Mouse (Mus musculus) midbrain, postnatal 0 days (tissue): ENCODE measurements around the gene Sap30l. TPM values are rescaled to one million over a fixed set of nuclear protein-coding genes. Genes with fewer than 3 reads are reported as not detected.
"Not testable (repeated sequence)": the region's sequence is repeated elsewhere in the genome, so short reads cannot be mapped to it uniquely, and the experiment has no call there.

Experiments
- ATAC-seq: fragments of 200-750 bp; cut with Nextera tagmentation; 2 replicates; pipeline ENCODE4 v1.8.0; 2017; ENCODE audit warnings: moderate number of reproducible peaks, mild to moderate bottlenecking, moderate TSS enrichment, moderate library complexity; ENCODE audit not compliant: low FRiP score
- DNase-seq: peaks from one replicate; pipeline ENCODE4 v3.0.0-alpha.2; 2015; ENCODE audit warnings: low spot score
- H3K27ac ChIP-seq: fragments of 300-500 bp; sonication (generic); 2 replicates; pipeline ENCODE4 v1.5.1; 2014; ENCODE audit warnings: low read depth, mild to moderate bottlenecking, low read length, mixed read lengths
- H3K27me3 ChIP-seq: fragments of 300-500 bp; sonication (generic); 2 replicates; pipeline ENCODE4 v1.6.1; 2014; ENCODE audit warnings: low read length, control low read depth, mixed read lengths; ENCODE audit not compliant: insufficient read depth
- H3K36me3 ChIP-seq: fragments of 300-500 bp; sonication (generic); 2 replicates; pipeline ENCODE4 v1.6.1; 2014; ENCODE audit warnings: low read length, control low read depth, mixed read lengths; ENCODE audit not compliant: insufficient read depth
- H3K4me1 ChIP-seq: fragments of 300-500 bp; sonication (generic); 2 replicates; pipeline ENCODE4 v1.6.1; 2014; ENCODE audit warnings: mild to moderate bottlenecking, control low read depth, antibody characterized with exemption, low read length, mixed read lengths; ENCODE audit not compliant: insufficient read depth
- H3K4me2 ChIP-seq: fragments of 300-500 bp; sonication (generic); 2 replicates; pipeline ENCODE4 v1.6.1; 2014; ENCODE audit warnings: low read depth, mild to moderate bottlenecking, low read length, mixed read lengths; ENCODE audit not compliant: poor library complexity, severe bottlenecking
- H3K4me3 ChIP-seq: fragments of 300-500 bp; sonication (generic); 2 replicates; pipeline ENCODE4 v1.5.1; 2014; ENCODE audit warnings: low read depth, mild to moderate bottlenecking, low read length, moderate library complexity
- H3K9ac ChIP-seq: fragments of 300-500 bp; sonication (generic); replicated peaks from 2 replicates; pipeline ENCODE4 v1.6.1; 2014; ENCODE audit warnings: mild to moderate bottlenecking, low read length, moderate library complexity, mixed read lengths; ENCODE audit not compliant: poor library complexity, severe bottlenecking
- H3K9me3 ChIP-seq: fragments of 300-500 bp; sonication (generic); 2 replicates; pipeline ENCODE4 v1.6.1; 2016; ENCODE audit warnings: low read length, control low read depth
- CTCF ChIP-seq: IDR thresholded peaks from 2 replicates; pipeline ENCODE4 v1.5.1; 2016; ENCODE audit warnings: antibody characterized with exemption, mild to moderate bottlenecking
- WGBS: fragments of 180-500 bp; shearing (Covaris S2); extraction: QIAGEN DNeasy Blood & Tissue Kit; methylation state at CpG from one replicate; pipeline ENCODE4 v1.1.7; 2014; 5-methylcytosine and 5-hydroxymethylcytosine counted together
- polyA plus RNA-seq: library from polyadenylated mRNA; unstranded; fragments of >200 nt; fragmentation: Nextera tagmentation; extraction: Ambion mirVana; gene quantifications from 2 replicates; pipeline ENCODE4 v1.2.1, GENCODE M21; 2015
- total RNA-seq: library from RNA; depleted of rRNA; stranded (reverse); fragments of >200 nt; gene quantifications from 2 replicates; pipeline ENCODE4 v1.2.3, GENCODE M21; 2014

Gene Sap30l
- total and polyA plus RNA-seq, 2 experiments from 2014 or later = 11.6 to 35.1 TPM

DNA sequence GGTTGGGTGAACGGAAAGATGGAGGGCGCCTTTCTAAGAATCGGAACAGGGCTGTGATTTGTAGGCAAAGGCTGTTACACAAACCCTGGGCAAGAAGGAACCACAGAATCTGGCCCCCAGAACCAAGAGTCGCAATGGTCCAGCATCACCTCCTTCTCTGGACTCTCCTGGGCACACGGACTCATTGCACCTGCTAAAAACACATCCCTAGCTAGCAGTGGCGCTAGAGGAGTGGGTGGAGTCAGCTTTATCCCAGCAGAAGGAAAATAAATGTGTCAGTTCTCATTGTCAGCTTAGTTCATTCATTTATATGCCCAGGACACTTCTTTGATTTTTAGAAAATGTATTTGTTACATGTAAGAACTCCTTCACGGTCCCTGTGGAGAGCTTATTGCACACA lies 40.0 kb downstream of the Sap30l start:
- Histone ChIP-seq H3K27ac (no peak overlapping the region), H3K4me1 (peaks cover 3% of the 10 kb centered on the region; the same call in 1 of the 2 replicates), H3K9ac (no peak overlapping the region), H3K27me3 (peaks cover 19% of the 10 kb centered on the region; the same call in 1 of the 2 replicates), H3K4me3 (no peak overlapping the region), H3K36me3 (no peaks in the 10 kb centered on the region), H3K9me3 (no peaks in the 10 kb centered on the region), H3K4me2 (no peak overlapping the region)
- no peak for TF ChIP-seq CTCF
- WGBS = 27% methylated on average over 7 of the region's 7 CpGs
- ATAC-seq (no peak), DNase-seq (no peak)

DNA sequence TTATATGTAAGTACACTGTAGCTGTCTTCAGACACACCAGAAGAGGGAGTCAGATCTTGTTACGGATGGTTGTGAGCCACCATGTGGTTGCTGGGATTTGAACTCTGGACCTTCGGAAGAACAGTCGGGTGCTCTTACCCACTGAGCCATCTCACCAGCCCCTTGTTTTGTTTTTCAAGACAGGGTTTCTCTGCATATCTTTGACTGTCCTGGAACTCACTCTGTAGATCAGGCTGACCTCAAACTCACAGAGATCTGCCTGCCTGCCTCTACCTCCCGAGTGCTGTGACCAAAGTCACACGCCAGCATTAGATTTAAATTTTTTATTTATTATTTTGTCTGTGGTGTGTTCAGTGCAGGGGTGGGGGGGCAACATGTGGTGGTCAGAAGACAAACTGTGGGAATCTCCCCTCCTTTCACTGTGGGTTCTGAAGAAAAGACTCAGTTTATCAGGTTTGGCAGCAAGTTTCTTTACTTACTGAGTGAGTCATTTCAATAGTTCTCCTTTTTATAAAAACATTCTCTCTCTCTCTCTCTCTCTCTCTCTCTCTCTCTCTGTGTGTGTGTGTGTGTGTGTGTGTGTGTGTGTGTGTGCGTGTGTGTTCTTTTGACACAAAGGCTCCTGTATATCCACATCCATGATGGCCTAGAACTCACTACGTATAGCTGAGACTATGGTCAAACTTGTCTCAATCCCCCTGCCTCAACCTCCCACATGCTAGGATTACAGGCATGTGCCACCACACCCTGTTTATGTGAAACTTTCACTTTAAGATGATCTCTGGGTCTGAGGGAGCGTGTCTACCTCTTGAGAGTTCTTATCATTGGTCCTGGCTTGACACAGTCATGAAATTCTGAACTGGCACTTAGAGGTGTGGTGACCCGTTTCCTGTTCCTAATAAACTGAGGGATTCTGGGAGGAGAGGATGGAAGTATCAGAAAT lies 45.3 kb downstream of the Sap30l start:
- not testable (repeated sequence) for H3K27me3 ChIP-seq, DNase-seq, ATAC-seq, H3K9me3 ChIP-seq, H3K9ac ChIP-seq, H3K27ac ChIP-seq, H3K4me1 ChIP-seq, H3K36me3 ChIP-seq, H3K4me3 ChIP-seq, H3K4me2 ChIP-seq
- WGBS = 85% methylated on average over 7 of the region's 9 CpGs

DNA sequence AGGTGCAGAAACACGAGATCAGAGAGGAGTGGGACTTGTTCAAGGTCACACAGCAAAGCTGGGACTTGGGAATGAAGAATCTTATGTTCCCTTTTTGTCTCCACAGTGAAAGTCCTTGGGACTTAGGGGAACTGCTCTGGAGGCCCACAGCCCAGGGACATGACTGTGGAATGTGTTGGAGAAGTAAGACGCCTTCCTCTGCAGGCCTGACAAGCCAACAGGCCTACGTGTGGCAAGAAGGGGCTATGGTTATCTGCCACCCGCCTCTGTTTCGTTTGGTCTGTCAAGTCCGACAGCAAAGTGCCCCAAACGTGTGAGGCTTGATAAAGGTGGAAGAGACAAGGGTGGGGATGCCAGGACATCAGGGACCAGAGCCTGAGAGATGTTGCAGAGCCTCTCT lies 46.0 kb downstream of the Sap30l start:
- H3K27me3 ChIP-seq = peaks cover 3% of the 10 kb centered on the region; the same call in 1 of the 2 replicates
- H3K9ac ChIP-seq = no peak overlapping the region
- 76% methylated on average over 7 of the region's 7 CpGs for WGBS
- no peaks in the 10 kb centered on the region for H3K36me3 ChIP-seq
- no peak for DNase-seq
- TF ChIP-seq CTCF = no peak
- ATAC-seq = no peak
- no peaks in the 10 kb centered on the region for H3K9me3 ChIP-seq
- H3K27ac ChIP-seq = no peak overlapping the region
- no peak overlapping the region for H3K4me3 ChIP-seq
- no peak overlapping the region for H3K4me2 ChIP-seq
- no peaks in the 10 kb centered on the region for H3K4me1 ChIP-seq

DNA sequence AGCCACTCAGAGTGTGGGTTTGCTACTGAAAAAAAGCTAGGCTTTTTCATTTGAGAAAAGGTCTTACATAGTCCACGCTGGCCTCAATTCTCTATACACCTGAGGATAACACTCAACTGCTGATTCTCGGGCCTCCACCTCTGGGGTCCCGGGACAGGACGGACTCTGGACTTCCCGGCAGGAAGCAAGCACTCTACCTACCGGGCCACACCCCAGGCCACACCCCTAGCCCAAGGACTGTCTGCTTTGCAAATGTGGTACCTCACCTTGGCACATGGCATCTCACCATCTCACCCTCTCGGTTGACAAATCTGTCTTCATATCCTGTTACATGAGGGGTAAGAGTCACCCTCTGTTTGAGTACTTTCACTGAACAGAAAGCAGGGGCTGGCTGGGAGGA lies 48.9 kb downstream of the Sap30l start:
- H3K9ac ChIP-seq = no peak overlapping the region
- ATAC-seq (no peak), DNase-seq (no peak)
- H3K4me2 ChIP-seq = no peak overlapping the region
- H3K4me1 ChIP-seq = no peaks in the 10 kb centered on the region
- no peaks in the 10 kb centered on the region for H3K27me3 ChIP-seq
- no peak for TF ChIP-seq CTCF
- H3K9me3 ChIP-seq = no peaks in the 10 kb centered on the region
- H3K4me3 ChIP-seq = no peak overlapping the region
- 64% methylated on average over 7 of the region's 7 CpGs for WGBS
- H3K36me3 ChIP-seq = no peaks in the 10 kb centered on the region
- no peak overlapping the region for H3K27ac ChIP-seq

DNA sequence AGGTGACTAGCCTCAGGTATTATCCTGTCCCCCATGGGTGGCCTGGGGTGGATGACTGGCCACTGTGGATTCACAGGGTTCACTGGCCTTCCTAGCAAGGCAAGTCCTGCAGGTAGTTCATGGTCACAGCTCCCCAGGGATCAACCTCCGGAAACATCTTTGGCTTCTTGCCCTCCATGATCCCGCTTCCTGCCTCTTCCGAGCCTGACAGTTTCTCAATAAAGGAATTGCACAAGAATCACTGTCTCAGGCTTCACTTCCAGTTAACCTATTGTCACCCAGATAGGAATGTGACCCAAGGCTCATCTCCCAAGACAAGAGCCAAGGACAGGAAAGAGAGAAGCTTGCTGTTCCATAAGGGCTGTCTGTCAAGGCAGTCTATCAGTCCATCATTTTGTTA lies 49.5 kb downstream of the Sap30l start:
- H3K27ac ChIP-seq = no peak overlapping the region
- H3K9ac ChIP-seq = no peak overlapping the region
- no peak overlapping the region for H3K4me2 ChIP-seq
- DNase-seq = no peak
- no peaks in the 10 kb centered on the region for H3K4me1 ChIP-seq
- no peaks in the 10 kb centered on the region for H3K27me3 ChIP-seq
- no peak for TF ChIP-seq CTCF
- WGBS = 69% methylated on average over 3 of the region's 3 CpGs
- no peak overlapping the region for H3K4me3 ChIP-seq
- no peaks in the 10 kb centered on the region for H3K9me3 ChIP-seq
- no peaks in the 10 kb centered on the region for H3K36me3 ChIP-seq
- no peak for ATAC-seq

DNA sequence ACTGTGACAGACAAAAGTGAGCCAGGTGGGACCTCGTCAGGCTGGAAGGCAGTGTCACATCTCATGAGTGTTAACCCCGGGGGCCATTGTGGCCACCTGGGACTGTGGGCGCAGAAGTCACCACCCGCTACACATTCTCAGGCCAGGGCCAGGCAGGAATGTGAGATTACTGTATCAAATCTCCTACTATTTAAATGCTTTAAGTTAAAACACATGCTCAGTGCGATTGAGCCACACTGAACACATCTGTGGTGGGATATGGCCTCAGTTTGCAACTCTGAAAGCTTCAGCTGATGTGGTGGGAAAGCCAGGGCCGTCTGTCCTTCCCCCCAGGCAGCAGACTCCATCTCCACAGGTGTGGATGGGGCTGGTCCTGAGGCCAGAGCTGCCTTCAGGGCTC lies 52.1 kb downstream of the Sap30l start:
- no peak overlapping the region for H3K4me3 ChIP-seq
- WGBS = 76% methylated on average over 6 of the region's 6 CpGs
- H3K27me3 ChIP-seq = no peaks in the 10 kb centered on the region
- H3K9me3 ChIP-seq = no peaks in the 10 kb centered on the region
- no peak overlapping the region for H3K9ac ChIP-seq
- no peaks in the 10 kb centered on the region for H3K36me3 ChIP-seq
- no peaks in the 10 kb centered on the region for H3K4me1 ChIP-seq
- H3K4me2 ChIP-seq = no peak overlapping the region
- H3K27ac ChIP-seq = no peak overlapping the region
- DNase-seq (no peak), ATAC-seq (no peak)
- TF ChIP-seq CTCF = no peak
